Mouse (Mus musculus) lung, postnatal 4 days (tissue): ENCODE results near the gene Nav2.
A peak's percentile ranks its signal among the peaks of the same experiment; 100 is the strongest.

Experiments
- DNase-seq, 2 experiments: peaks; one replicate each; pipeline ENCODE4 v3.0.0; 2021

Nav2 gene

DNA sequence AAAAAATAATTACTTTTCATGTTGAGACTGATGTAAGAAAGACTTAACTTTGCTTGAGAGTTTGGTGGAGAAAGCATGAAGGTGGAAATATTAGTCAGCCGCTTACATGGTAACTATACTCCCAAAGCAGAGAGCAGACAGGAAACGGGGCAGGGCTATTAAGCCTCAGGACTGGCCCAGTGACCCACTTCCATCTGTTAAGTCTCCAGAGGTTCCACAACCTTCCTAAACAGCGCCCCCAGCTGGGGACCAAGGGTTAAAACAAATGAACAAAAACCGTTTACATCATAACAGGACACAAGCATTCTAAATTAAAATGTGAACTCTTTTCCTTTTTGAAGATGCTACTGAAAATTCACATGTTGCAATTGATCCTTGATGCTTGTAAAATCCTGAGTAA, 29.7 kb downstream of the Nav2 start:
- DNase-seq, result peak; percentile 43 to 44

DNA sequence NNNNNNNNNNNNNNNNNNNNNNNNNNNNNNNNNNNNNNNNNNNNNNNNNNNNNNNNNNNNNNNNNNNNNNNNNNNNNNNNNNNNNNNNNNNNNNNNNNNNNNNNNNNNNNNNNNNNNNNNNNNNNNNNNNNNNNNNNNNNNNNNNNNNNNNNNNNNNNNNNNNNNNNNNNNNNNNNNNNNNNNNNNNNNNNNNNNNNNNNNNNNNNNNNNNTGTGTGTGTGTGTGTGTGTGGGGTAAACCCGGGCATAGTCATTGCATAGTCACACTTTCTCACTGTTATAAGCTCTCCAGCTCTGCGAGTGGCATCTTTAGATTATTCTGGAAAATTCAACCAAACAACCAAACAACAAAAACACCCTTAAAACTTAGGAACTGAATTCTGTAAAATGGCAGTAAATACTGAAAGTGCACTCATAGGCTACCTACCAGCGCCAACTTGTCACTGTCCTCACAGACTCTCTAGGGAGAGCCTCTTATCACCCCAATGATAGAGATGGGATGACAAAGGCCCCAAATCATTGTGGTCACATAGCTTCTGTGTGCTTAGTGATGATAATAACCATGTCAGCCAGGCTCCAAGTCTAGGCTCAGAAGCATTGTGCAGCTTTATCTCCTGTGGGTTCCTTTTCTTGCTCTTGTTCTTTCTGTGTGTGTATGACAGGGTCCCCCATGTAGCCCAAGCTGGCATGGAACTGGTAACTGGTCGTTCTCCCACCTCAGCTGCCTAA, 40.0 kb downstream of the Nav2 start:
- DNase-seq, result no peak

DNA sequence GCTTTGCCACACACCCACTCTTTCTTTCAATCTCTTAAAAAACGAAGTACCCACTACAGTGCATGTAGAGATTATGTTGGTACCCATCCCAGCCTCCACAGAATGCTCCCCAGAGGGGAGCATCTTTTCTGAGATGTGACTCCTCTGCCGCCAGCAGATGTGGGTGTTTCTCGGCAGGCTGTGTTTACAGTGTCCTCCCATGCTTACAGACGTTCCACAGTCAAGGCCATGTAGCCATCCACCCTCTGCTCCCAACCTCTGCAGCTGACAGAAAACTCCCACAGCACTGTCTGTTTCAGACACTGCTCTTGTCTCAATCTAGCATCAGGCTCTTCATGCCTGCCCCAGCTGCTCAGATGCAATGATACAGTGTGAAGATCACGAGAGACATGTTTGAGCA, 46.0 kb downstream of the Nav2 start:
- DNase-seq, result no peak

DNA sequence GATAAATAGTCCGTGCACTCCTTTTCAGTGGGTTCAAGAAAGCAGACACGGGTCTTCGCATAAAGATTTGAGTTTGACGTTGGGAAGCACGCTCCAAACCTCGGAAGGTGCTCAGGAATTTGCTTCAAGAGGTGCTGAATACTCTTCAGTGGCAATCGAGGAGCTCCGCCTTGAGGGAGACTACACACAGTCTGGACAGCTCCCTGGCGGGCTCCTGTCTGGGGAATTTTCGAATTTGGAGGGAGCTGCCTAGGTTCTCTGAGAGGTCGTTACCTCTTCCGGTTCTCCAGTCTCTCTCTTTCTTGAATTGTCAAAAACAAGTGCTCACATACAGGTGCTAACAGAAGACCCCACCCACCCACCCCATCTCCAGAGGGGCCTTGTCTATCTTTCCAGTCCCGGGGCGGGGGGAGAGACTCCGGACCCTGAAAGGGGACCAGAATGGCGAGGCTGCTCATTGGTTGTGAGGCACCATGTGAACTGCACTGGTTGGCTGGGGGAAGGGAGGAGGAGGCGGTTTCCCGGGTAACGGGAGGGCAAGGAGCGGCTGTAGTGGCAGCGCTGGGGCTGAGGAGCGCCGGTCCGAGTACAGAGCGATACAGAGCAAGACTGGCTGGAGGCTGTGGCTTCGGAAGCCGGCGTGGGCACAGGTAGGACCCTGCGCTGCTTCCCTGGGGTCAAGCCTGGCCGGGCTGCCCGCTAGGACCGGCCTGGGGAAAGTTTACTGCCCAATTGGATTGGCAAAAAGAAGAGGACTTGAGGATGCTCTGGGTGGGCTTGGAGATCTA, 50.2 kb downstream of the Nav2 start:
- peak; percentile 69 to 78 for DNase-seq

DNA sequence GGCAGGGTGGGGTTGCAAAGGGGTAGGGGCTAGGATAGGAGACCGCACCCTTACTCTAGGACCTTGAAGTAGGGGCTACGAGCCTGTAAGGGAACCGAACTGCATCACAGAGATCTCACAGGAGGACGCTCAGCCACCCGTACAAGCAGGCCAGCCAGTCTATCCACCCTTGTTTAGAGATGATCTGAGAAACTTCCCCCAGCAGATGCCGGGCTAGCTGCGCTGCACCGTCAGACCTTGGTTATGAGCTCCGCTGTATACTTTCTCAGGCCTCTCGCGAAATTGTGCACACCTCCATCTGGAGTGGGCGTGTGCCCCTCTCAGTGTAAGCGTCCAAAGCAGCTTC, 50.8 kb downstream of the Nav2 start:
- DNase-seq, result no peak

DNA sequence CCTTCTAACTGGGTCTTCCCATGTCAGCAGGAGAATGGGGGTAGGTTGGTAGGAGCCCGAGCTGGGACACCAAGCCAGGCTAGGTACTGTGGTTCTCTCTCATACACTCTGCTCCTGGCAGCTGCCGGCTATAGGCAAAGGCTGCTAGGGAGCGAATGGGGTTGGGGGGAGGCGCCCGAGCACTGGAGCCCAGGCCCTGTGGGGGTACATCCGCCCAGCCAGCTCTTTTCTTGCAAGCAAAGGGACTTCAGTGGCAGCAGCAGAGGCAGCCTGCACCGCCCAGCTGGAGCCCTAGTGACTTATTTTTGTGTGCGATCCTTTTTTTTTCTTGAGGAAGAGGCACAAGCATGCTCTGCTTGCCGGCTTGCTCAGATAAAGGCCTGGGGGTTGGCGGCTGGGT, 51.6 kb downstream of the Nav2 start:
- peak in 1 of 2 experiments; percentile 39 for DNase-seq

DNA sequence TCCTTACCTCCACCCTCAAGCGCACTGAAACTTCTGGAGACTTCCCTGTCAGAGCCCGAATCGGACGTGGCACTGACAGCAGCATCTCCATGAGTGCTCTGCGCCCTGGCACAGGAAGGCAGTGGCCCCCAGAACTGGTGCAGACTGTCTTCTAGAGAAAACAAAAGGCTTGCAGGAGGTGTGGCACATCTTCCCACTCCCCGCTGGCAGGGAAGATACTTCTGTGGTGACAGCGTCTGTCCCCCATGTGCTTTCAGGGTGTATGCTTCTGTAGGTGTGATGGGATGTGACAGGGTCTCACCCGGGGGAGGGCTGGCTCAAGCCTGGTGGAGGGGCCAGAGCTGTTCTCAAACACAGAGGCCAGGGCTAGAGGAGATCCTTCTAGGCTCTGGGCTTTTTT, 53.0 kb downstream of the Nav2 start:
- no peak for DNase-seq

DNA sequence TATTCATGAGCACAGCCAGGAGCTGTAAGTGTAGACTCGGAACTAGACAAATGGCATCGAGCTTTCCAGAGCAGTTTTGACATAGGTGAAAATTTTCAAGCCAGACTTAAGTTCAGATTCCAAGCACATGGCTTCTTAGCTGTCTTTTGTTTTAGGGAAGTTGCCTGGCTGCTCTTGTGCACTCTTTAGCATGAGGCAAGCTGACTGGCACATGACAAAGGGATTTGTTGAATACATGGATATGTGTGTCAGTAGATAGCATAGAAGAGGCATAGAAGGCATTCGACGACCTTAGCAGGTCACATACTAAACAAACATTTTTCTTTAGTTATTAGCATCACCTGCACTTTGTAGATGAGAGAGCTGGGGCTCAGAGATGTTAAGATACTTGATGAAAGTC, 53.4 kb downstream of the Nav2 start:
- DNase-seq, result no peak

DNA sequence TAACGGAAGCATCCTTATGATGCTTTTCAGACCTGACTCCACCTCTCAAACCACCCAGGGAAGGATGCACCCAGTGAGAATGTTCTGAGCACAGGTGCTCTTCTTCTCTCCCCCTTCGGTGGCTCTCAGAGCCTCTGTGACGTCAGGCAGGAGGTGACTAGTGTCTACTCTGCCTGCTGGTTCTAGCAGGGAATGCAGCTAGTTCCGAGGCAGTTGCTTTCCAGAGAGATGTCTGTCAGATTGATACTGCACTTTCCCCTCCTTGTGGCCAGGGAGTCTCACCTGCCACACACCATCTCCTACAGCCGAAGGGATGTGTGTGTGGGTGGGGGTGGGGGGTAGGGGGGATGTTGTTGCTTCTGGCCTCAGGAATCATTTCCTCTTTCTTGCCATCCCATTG, 54.6 kb downstream of the Nav2 start:
- DNase-seq, result no peak

DNA sequence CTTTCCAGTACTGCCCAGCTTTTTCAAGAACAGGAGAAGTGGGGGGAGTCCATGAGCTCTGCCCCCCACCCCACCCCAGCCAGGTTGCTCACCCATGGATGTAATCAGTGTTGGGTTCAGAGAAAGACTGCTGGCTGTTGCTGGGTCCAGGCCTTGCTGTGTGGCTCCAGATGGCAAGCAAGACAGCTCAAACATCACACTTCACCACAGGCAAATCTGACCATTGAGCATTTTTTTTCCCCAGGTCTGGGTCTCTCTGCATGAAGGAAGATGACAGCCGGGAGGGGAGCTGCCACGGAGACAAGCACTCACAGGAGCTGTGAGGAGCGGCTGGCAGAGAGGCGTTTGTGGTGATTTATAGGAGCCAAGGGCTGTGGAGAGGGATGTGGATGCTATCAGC, 55.0 kb downstream of the Nav2 start:
- DNase-seq, result no peak

DNA sequence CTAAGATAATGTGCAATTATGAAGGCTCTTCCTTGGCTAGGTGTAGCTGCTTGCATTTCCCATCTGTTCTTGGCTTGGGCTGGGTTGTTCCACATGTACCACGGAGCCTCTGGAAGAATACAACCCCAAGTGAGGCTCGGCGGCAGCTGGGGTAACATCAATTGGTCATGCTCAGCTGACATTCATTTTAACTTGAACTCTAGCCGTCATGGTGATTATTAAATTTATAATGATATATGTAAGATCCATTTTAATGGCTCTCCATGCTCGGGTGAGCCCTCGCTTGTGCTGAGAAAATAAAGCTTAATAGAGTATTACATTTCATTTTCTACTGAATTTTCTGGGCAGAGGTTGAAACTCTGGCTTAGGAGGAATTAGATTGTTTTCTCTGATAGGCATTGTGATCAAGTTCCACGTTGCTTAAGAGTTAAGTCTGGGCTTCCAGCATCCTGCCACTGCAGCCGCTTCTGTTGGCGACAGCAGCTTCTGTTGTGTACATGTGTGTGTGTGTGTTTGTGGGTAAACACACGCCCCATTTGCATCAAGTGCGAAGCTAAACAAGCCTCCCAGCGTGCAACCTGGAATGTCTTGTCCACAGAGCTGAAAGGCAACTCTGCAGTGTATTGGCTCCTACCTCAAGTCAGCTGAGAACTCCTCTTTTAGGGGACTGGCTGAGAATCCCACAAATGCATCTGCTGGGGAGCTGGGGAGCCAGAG, 57.4 kb downstream of the Nav2 start:
- no peak for DNase-seq

DNA sequence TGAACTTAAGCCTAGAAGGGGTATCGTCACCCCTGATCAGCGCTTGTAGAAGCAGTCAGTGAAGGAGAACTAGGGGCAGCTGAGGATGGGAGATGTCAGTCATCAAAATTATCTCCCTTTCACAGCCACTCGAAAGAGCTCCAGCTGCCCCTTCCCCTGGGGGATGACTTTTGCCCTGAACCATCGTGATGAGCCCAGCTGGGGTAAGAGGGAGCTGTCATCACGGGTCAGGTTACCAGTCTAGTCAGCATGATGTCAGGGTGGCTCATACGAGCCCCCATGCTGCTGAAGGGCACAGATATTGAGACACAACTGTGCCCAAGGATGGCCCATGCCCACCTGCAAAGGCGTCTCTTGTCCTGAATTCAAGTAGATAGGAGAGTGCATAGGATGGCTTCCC, 72.5 kb downstream of the Nav2 start:
- DNase-seq, result no peak

DNA sequence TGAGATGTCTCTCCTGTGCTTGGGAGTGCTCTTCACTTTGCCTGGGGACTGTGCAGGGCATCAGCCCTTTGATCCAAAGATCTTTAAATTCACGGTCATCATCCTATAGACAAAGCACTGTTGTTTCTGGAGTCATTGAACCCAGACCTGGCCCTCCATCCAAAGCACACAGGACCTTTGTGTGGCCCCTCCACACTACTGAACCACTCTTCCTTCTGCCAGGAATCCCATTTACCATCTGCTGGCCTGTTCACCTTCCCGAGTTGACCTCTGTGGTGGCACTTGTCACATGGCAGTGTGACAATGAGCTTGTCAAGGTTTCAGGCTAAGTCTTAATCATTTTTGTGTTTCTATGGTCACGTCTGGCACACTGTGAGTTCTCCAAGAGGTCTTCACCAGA, 73.3 kb downstream of the Nav2 start:
- DNase-seq, result no peak

DNA sequence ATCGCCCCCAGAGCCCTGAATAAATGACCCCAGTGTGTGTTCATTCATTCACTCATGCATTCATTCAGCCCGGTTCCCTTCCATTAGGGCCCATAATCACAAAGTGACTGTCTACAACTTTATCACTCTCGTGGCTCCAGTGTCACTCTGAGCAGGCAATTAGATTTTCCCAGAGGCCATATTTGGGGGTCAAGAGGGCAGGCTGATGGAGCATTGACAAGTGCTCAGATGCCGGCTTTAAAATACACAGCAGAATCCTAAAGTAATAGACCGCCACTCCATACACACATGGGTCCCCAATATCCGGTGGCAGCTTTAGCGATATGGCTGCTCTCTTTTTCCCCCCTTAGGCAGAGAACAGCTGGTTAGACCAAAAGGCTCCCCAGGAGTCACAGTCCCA, 74.1 kb downstream of the Nav2 start:
- no peak for DNase-seq

DNA sequence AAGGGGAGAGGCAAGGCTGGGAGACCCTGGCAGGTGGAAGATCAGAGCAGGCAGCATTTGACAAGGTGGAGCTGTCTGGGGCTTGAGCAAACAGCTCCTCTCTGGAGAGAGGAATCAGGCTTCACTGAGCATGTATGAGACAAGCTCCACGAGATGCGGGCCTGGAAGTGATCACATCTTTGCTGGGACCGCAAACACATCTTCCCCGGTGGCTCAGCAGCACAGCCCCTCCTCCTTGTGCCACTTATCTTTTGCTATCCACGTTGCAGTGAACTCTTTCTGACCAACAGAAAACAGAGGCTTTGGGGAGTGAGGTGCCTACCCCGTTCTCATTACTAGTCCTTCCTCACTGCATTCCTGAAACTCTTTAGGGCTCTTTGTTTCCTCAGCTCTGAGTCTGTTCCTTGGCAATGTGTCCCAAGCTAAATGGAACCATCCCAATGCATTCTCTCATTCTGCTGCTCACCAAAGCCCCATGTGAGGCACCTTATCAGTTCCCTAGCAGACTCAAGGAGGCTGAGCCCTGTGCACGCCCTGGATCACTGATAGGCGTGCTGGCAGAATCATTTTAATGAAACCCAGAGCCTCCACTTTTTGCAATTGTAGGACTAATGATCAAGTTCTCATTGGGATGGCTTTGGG, 83.5 kb downstream of the Nav2 start:
- DNase-seq, result no peak

DNA sequence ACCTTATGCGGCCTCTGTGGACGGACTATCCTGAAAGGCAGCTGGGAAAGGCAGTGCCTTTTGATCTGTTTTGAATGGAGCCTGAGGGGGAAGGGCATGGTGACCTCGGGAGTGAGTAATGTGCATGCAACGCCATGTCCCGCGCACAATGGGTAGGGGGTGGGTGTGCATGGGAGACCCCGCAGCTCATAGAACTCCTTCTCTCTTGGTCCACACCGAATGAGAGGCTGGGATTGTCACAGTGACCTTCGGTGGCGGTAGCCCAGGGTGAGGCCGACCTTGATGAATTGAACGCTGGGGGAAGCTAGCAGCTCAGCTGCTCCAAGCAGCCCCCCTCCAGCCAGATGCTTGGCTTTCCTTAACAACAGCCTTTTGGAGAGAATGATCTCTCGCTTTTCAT, 86.7 kb downstream of the Nav2 start:
- no peak for DNase-seq

DNA sequence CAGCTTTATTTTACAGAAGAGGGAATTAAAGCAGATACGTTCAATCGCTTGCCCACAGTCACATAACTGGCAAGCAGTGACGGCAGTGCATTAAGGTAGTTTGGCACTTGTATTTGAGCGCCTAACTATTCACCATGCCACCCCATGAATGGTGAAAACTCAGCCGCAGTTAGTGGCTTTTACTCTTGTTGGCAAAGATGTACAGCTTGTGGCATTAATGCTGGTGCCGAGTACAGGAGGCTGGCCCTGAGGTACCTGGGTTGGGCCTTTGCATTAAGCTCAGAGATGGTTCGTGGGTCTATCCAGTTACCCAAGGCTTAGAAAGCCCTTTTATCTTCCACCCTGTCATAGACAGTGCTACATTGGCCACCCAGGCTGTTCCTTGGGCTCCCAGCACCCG, 87.2 kb downstream of the Nav2 start:
- DNase-seq, result no peak

DNA sequence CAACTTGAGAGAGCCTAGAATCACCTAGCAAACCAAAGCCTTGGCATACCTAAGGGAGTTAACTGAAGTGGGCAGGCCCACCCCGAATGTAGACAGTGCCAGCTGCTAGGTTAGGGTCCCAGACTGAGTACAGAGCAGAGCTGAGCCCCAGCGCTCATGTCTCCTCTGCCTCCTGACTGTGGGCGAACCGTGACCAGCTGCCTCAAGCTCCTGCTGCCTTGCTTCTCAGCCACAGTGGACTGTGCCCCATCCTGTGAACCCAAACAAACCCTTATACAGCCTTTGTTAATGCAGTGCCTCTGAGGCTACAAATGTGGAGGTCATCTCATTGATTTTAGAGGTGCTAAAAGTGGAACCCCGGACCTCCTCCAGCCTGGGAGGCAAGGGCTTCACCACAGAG, 88.3 kb downstream of the Nav2 start:
- no peak for DNase-seq

DNA sequence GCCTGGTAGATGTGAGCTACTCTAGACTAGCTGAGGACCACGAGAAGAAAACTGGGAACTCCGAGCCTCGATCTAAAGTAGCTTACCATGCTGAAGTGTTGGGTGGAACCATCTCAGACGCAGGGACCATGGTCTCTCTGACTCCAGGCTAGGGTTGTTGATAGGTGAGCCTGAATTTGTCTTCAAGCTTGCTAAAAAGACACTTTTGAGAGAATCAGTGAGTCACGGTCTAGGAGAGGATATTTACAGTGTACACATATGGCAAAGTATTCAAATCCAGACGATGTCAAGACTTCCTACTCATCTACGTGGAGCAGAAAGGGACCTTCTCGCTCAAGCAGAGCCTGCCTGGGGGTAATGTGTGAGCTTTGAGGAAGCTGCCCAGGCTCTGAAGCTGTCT, 89.6 kb downstream of the Nav2 start:
- no peak for DNase-seq

DNA sequence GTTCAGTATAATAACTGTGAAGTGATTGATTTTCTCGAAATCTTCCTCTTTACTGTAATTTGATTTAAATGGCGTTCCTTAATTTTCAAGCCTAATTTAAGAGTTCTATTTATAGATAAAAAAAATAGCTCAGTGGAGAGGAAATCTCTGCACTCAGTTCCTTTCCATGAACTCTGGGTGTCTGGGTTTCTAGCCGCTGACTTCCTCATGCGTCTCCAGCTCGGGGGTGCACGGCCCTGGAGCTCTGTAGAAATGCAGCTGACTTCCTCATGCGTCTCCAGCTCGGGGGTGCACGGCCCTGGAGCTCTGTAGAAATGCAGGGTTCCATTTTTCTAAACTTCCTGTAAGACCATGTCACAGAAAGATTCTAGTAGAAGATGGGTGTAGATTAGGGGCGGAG, 90.1 kb downstream of the Nav2 start:
- peak; percentile 18 to 48 for DNase-seq

DNA sequence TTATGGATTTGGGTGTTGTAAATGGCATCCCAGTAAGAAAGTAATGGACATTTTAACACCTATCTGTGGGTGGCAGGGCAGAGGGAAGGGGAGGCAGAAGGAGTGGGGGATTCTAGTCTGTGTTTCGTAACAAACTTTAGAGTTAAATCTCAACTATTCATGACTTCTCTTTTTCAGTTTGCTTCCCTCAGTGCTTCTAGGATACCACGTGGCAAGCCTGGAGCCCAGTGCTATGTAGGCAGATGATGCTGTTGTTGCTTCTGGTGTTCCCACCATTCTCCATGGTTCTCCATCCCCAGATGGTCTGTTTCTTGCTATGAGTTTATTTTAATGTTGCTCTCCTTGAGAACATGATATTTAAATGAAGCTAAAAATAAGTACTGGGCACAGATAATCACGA, 92.3 kb downstream of the Nav2 start:
- no peak for DNase-seq

DNA sequence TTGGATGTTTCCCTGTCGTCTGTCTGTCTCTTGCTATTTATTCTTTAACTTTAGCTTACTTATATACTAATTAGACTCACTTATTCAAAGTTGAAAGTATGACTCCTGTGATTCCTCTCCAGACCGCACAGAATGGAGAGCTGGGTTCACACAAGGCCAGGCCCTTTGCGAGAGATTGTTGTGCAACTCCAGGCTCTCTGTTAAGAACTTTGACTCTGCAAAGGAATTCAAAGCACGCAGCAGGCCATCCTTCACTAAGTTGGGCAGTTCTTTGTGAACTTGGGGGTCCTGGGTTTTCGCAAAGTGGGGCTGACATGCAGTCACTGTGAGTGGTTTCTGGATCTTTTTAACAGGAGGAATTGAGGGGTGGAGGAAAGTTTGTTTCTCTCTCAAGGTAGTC, 95.9 kb downstream of the Nav2 start:
- DNase-seq, result peak in 1 of 2 experiments; percentile 44

DNA sequence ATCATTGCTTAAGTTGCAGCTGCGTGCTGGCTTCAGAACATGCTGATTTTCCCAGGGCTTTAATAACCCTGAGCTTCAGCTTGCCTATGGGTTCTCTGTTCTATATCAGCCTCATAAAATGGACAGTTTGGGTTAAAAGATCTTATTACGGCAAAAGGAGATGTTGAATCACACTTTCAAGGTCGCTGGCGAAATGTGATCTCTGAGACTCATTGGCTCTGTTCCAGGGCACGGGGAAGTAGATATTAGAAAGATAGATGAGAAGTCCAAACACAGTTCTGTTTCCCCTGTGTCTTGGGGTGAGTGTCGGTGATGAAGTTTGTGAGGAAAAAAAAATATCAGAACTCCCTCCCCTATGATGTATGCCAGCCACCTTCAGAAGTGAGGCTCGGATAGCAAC, 98.4 kb downstream of the Nav2 start:
- no peak for DNase-seq

DNA sequence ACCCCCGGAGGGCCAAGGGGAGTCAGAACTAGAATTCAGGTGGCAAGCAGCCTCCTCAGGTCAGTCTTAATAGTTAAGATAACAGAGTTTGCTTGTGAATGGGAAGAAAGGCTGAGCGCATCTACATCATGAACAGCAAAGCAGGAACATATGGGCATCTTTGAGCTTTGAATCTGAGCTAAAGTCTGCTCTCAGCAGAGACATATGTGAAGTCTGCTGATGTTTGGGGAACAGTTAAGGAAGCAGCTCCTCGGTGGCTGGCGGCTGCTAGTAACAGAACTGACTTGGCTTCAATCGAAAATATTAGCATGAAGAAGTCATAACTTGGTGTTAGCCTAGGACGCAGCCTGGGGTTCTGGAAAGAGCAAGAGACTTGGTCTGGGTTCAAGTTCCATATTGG, 102.2 kb downstream of the Nav2 start:
- no peak for DNase-seq
